In genomic region chr5:151650700-151651410, GRCm38 (mm10) we compare ENCODE assay signal across 7 mouse cellular contexts. TPM values are rescaled to one million over a fixed set of nuclear protein-coding genes. Genes with fewer than 3 reads are reported as not detected.
DNase-seq lines count a peak whose midpoint lies in the region; ATAC-seq lines count a peak whose summit lies in the region.

Rfc3 (minus strand) TSS chr5:151651242.

- peak; percentile 96 for DNase-seq in adrenal gland, adult 2 months
- DNase-seq in embryo, embryonic 11.5 days (ENCODE audit: low read depth, low spot score), result peak; percentile 94
- DNase-seq in gastrocnemius, postnatal 36 days, result peak; percentile 92 to 93
- peak; percentile 94 to 95 for DNase-seq in left cerebral cortex, postnatal 25 days (ENCODE audit: low spot score in 2 of 2)
- DNase-seq in midbrain, embryonic 10.5 days (ENCODE audit: low spot score), result peak; percentile 98
- peak; percentile 98 for DNase-seq in right cerebral cortex, postnatal 4 days

- under 1% methylated on average over 40 of the region's 42 CpGs for WGBS in intestine, embryonic 15.5 days
- WGBS in midbrain, embryonic 10.5 days, result under 1% methylated on average over 41 of the region's 42 CpGs

- no peaks in the 10 kb centered on the region for H3K27me3 ChIP-seq in intestine, embryonic 15.5 days (replicated peaks)
- no peaks in the 10 kb centered on the region for H3K27me3 ChIP-seq in midbrain, embryonic 10.5 days (ENCODE audit: low read depth, poor library complexity, severe bottlenecking)

- no peaks in the 10 kb centered on the region for H3K9me3 ChIP-seq in intestine, embryonic 15.5 days
- no peaks in the 10 kb centered on the region for H3K9me3 ChIP-seq in midbrain, embryonic 10.5 days (replicated peaks)

- no peaks in the 10 kb centered on the region for H3K4me1 ChIP-seq in intestine, embryonic 15.5 days (replicated peaks)
- peaks cover 12% of the 10 kb centered on the region for H3K4me1 ChIP-seq in midbrain, embryonic 10.5 days

- peak within 1 kb of the TSS; percentile 64 for H3K9ac ChIP-seq in intestine, embryonic 15.5 days

- peak within 1 kb of the TSS; percentile 65 for H3K4me2 ChIP-seq in intestine, embryonic 15.5 days (replicated peaks)

- intact Hi-C loops in gastrocnemius, postnatal 36 days (cut with DNase I), result loop anchor here (5.0 kb wide), 1 partner anchor 979 kb away; the partner anchor contains the start of gene Pds5b
- intact Hi-C loops in left cerebral cortex, postnatal 25 days (cut with DNase I), result loop anchor here (5.0 kb wide), 2 partner anchors 284 to 979 kb away; partner anchors contain the start of gene Pds5b

- H3K36me3 ChIP-seq in intestine, embryonic 15.5 days, result 0 out of 2 replicates have a peak, but pooled peaks cover 8% of the 10 kb centered on the region
- H3K36me3 ChIP-seq in midbrain, embryonic 10.5 days, result peaks cover 40% of the 10 kb centered on the region

- H3K4me3 ChIP-seq in intestine, embryonic 15.5 days (replicated peaks), result peak within 1 kb of the TSS; percentile 65
- peak within 1 kb of the TSS; percentile 87 for H3K4me3 ChIP-seq in midbrain, embryonic 10.5 days

- peak; percentile 100 for ATAC-seq in intestine, embryonic 15.5 days

- peak within 1 kb of the TSS; percentile 86 for H3K27ac ChIP-seq in intestine, embryonic 15.5 days
- peak within 1 kb of the TSS; percentile 94 for H3K27ac ChIP-seq in midbrain, embryonic 10.5 days (replicated peaks)

RNA-seq across cellular contexts. Expression of gene Rfc3, which starts in this region (rescaled TPM):
- 10 to 100 TPM; 10.3 to 17.1 TPM for total RNA-seq in adrenal gland, adult 2 months (2021)
- polyA plus RNA-seq in adrenal gland, adult 2 months (2012; rRNA removed), result 3.7 and 5.3 TPM in 2 replicates
- total RNA-seq in gastrocnemius, postnatal 36 days (2021), result 1 to 10 TPM; 1.9 to 2.8 TPM
- 70.2 and 76.3 TPM in 2 replicates for polyA plus RNA-seq in intestine, embryonic 15.5 days (2015; fragmentation: Nextera tagmentation; extraction: Ambion mirVana)
- 1 to 10 TPM; 6.4 to 8.5 TPM for total RNA-seq in left cerebral cortex, postnatal 25 days (2021)
- polyA plus RNA-seq in midbrain, embryonic 10.5 days (2016; fragmentation: Nextera tagmentation; extraction: Ambion mirVana), result 152 and 161 TPM in 2 replicates

Comparison
In these comparisons a context has a peak if more than half of its experiments do, and no peak if none do; other contexts are left out.
1. Peak in every context shown above with its lines: DNase-seq, ATAC-seq, H3K4me3 ChIP-seq and H3K27ac ChIP-seq.
2. RNA of gene Rfc3 (polyA plus RNA-seq): 152 to 161 TPM in midbrain, embryonic 10.5 days and 70.2 to 76.3 TPM in intestine, embryonic 15.5 days; 3.7 to 5.3 TPM in adrenal gland, adult 2 months; every median in the first group is over 10 times any median in the second.